Mouse (Mus musculus) retina, postnatal 7 days (tissue): Measurements from ENCODE around the gene Hist1h2bh.
"Not testable (repeated sequence)": the region's sequence is repeated elsewhere in the genome, so short reads cannot be mapped to it uniquely, and the experiment has no call there.

ENCODE experiments used
- DNase-seq: peaks from one replicate; pipeline ENCODE4 v3.0.0-alpha.2; 2012; ENCODE audit warnings: low read depth, low spot score

The Hist1h2bh gene

GRCm38 (mm10) chr13:23573898-23574524, 30.8 kb upstream of the Hist1h2bh start, which contains the start of the genes Hist1h2bf and Hist1h2ad:
Gene Hist1h2bf (minus strand): TSS chr13:23574196.
Gene Hist1h2ad (plus strand): TSS chr13:23574381.
- DNase-seq, result peak; percentile 94

GRCm38 (mm10) chr13:23573034-23573897, 30.1 kb upstream of the Hist1h2bh start:
- not testable (repeated sequence) for DNase-seq

DNA sequence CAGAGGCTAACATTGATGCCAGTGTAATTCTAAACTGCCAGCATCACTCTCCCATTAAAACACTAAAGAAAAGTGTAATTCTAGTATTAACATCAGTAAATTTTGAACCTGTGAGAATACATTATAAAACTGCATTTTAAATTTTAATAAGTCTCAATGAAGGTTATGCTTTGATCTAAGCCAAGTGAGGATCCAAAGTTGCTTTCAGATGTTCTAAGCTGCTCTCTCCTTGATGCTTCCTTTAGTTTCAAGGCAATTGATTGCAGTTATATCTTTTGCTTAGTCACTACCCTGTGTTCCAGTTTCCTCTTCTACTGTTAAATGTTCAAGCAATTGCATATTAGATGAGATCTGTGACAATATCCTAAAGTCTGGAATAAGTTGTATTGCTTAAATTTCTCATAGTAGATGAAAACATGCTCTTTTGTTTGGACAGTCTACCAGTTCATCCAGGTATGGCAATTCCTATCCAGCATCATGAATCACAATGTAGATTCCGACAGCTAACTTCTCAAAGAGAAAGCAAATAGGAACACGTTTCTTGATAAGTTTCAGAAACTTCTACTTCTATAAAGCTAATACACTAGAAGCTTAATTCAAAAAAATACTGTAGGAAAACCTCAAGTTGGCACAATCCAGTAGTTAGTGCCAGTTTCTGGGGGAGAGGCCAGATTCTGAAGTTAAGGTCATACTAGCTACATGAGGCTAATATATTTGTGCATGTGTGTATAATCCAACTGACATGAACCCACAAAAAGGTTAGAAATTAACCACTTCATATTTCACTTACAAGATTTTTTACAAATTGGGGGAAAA, 29.2 kb upstream of the Hist1h2bh start:
- DNase-seq, result no peak

DNA sequence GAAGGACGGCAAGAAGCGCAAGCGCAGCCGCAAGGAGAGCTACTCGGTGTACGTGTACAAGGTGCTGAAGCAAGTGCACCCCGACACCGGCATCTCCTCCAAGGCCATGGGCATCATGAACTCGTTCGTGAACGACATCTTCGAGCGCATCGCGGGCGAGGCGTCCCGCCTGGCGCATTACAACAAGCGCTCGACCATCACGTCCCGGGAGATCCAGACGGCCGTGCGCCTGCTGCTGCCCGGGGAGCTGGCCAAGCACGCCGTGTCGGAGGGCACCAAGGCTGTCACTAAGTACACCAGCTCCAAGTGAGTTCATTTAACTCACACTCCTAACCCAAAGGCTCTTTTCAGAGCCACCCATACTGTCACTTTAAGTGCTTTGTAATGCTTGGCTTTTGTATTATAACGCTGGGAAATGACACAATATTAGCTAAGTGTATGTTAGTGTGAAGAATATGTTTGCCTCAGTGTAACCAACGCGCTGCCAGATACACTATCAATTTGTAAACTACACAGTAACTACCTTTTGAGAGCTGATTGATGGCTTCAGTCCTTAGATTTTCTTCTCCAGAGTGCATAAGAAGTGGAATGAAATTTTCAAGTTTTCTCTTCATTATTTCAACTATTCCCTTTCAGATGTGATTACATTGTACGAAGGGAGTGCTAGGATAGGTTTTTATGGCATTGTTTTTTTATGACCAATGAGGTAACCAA, 28.5 kb upstream of the Hist1h2bh start:
- not testable (repeated sequence) for DNase-seq

DNA sequence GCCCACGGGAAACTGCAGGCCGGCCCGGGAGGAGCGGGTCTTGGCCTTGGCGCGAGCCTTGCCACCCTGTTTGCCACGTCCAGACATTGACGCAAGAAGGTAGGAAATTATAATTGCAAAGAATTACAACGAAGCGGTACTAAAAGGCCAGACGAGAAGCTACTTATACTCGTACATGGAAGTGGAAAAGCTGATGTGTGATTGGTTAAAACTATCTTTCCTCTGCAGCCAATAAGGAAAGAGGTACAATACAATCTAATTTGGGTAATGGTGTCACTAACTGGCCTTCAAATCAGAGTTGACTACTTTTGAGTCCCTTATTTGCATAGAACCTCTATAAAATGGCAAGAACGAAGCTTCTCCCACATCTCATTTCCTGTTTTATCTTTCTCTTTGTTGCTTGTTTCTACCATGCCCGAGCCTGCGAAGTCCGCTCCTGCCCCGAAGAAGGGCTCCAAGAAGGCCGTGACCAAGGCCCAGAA, 27.9 kb upstream of the Hist1h2bh start, which contains the start of the genes Hist1h2ae and Hist1h2bg:
TSS of gene Hist1h2ae (minus strand) at position 199 of the 482 bp plus-strand sequence.
TSS of gene Hist1h2bg (plus strand) at position 375 of the 482 bp plus-strand sequence.
- peak; percentile 73 for DNase-seq

DNA sequence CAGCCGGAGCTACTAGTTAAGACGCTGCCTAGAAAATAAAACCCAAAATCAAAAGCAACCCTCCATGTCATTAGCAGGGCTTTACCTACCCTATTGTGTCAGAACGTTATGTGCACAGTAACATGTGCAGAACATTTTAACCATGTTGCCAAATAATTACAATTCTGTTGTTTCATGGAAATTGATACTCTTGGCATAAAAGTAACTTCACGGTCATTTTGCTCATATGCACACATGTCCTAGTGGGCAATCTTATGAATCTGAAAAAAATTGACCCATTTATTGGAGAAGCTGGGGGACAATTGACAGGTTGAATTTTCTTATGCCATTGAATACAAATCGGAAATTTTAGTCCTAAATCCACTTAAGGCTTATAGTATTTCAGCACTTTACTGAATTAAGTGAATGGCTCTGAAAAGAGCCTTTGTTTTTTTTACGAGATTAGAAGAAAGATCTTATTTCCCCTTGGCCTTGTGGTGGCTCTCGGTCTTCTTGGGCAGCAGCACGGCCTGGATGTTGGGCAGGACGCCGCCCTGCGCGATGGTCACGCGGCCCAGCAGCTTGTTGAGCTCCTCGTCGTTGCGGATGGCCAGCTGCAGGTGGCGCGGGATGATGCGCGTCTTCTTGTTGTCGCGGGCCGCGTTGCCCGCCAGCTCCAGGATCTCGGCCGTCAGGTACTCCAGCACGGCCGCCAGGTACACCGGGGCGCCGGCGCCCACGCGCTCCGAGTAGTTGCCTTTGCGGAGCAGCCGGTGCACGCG, 27.2 kb upstream of the Hist1h2bh start:
- not testable (repeated sequence) for DNase-seq

DNA sequence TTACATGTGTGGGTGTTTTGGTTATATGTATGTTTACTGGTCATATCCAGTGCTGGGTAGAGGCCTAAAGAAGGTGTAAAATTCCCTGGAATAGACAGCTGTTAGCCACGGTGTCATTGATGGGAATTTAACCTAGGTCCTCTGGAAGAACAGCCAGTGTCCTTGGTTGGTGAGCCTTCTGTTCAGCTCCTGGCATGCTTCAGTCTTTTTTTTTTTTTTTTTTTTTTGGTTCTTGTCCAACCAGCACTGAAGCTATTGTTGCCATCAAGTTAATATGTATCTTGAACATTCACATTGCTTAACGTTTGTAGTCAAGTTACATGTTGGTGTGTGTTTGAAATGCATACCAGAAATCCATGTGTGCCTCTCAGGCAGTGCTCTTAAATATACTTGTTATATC, 21.3 kb upstream of the Hist1h2bh start:
- no peak for DNase-seq

- peak; percentile 54 for DNase-seq
Measured at GRCm38 (mm10) chr13:23562699-23563462, 19.7 kb upstream of the Hist1h2bh start.

DNA sequence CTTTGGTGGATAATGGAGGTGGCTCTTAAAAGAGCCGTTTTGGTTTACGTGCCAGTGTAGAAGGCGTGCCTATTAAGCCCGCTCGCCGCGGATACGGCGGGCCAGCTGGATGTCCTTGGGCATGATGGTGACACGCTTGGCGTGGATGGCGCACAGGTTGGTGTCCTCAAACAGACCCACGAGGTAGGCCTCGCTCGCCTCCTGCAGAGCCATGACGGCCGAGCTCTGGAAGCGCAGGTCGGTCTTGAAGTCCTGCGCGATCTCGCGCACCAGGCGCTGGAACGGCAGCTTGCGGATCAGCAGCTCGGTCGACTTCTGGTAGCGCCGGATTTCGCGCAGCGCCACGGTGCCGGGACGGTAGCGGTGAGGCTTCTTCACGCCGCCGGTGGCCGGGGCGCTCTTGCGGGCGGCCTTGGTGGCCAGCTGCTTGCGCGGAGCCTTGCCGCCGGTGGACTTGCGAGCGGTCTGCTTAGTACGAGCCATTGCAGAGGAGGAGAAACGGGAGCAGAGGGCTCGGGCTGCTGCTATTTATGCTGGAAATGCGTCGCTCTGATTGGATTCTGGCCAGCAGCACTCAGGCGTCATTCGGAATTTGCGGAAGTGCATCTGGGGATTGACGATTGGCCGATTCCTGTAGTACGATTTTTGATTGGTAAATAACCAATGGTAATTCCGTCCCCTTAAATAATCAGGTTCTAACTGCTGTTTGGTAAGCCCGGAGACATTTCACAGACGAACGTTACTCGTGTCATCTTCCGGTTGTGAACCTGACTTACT, 18.9 kb upstream of the Hist1h2bh start, which contains the start of gene Hist1h3e:
TSS of gene Hist1h3e (minus strand) at position 487 of the 777 bp plus-strand sequence.
- peak; percentile 95 for DNase-seq

GRCm38 (mm10) chr13:23561531-23561882, 18.3 kb upstream of the Hist1h2bh start:
- DNase-seq, result not testable (repeated sequence)

DNA sequence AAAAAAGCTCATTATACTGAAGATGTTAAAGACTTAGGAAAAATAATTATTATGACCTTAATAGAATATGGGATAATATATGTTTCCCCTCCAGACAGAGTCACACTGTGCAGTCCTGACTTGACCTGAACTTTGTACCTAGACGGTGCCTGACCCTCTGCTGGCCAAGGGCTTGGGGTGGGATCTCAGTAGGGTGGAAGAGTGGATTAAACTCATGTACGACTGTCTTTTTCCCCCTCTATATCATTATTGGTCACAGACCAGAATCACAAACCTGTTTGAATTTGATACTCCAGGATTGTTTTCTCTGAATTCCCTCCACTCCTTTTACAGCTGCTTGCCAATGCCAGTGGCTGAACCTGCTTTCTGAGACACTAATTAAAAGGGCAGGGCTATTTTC, 17.5 kb upstream of the Hist1h2bh start:
- not testable (repeated sequence) for DNase-seq

- no peak for DNase-seq
Measured at GRCm38 (mm10) chr13:23556906-23557305, 13.7 kb upstream of the Hist1h2bh start.

GRCm38 (mm10) chr13:23555839-23556416, 12.7 kb upstream of the Hist1h2bh start:
- no peak for DNase-seq

- no peak for DNase-seq
Measured at GRCm38 (mm10) chr13:23554925-23555838, 12.0 kb upstream of the Hist1h2bh start.

- no peak for DNase-seq
Measured at GRCm38 (mm10) chr13:23554393-23554792, 11.2 kb upstream of the Hist1h2bh start.

DNA sequence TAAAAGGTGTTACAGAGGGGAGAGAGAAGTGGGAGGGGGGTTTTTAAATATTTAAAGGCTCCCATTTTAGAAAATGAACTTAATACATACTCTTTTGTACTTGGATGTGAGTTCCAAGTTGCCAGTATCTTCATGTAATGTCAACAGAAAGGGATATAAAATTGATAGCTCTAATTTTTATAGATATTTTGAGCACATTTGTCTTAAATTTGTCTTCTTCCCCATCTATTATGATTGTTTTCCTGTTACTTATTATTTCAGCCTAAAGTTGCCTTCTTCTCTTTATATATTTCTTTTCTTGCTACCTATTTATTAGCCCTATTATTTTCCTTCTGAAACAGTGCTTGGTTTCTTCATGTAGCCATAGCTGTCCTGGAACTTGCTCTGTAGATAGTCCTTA, 9.8 kb upstream of the Hist1h2bh start, which contains the start of gene Hist1h1d:
TSS of gene Hist1h1d (plus strand) at position 301 of the 400 bp plus-strand sequence.
- no peak for DNase-seq
